Mouse (Mus musculus) megakaryocyte, embryonic 14.5 days (primary cell): ENCODE measurements around the gene Rtn2. TPM values are rescaled to one million over a fixed set of nuclear protein-coding genes. Genes with fewer than 3 reads are reported as not detected.
A peak's percentile ranks its signal among the peaks of the same experiment; 100 is the strongest.

Experiments used
- H3K27me3 ChIP-seq: replicated peaks from 2 replicates; pipeline ENCODE3; 2012; ENCODE audit warnings: inconsistent platforms
- H3K36me3 ChIP-seq: replicated peaks from 2 replicates; pipeline ENCODE3; 2012; ENCODE audit warnings: low read length, inconsistent platforms, mixed read lengths
- H3K4me1 ChIP-seq: 2 replicates; pipeline ENCODE4 v1.6.1; 2012; ENCODE audit warnings: inconsistent platforms
- H3K4me3 ChIP-seq: replicated peaks from 2 replicates; pipeline ENCODE3; 2012; ENCODE audit warnings: moderate library complexity, mild to moderate bottlenecking, inconsistent platforms
- H3K9me3 ChIP-seq: 2 replicates; pipeline ENCODE4 v1.6.1; 2012; ENCODE audit warnings: inconsistent platforms
- FLI1 ChIP-seq: IDR thresholded peaks from 2 replicates; pipeline ENCODE4 v1.6.1; 2012; ENCODE audit warnings: low read length, inconsistent platforms, mixed read lengths
- GATA1 ChIP-seq: IDR thresholded peaks from 3 replicates; pipeline ENCODE4 v1.6.1; 2012; ENCODE audit warnings: mixed read lengths, low read length, inconsistent platforms, borderline replicate concordance
- polyA plus RNA-seq: library from polyadenylated mRNA; stranded (reverse); fragments of >175 nt; gene quantifications from 2 replicates; pipeline ENCODE4 v1.2.3, GENCODE M21; 2012; ENCODE audit warnings: low replicate concordance; ENCODE audit not compliant: insufficient read depth

Rtn2 gene
- polyA plus RNA-seq, 1 experiment: 6.1 TPM

DNA sequence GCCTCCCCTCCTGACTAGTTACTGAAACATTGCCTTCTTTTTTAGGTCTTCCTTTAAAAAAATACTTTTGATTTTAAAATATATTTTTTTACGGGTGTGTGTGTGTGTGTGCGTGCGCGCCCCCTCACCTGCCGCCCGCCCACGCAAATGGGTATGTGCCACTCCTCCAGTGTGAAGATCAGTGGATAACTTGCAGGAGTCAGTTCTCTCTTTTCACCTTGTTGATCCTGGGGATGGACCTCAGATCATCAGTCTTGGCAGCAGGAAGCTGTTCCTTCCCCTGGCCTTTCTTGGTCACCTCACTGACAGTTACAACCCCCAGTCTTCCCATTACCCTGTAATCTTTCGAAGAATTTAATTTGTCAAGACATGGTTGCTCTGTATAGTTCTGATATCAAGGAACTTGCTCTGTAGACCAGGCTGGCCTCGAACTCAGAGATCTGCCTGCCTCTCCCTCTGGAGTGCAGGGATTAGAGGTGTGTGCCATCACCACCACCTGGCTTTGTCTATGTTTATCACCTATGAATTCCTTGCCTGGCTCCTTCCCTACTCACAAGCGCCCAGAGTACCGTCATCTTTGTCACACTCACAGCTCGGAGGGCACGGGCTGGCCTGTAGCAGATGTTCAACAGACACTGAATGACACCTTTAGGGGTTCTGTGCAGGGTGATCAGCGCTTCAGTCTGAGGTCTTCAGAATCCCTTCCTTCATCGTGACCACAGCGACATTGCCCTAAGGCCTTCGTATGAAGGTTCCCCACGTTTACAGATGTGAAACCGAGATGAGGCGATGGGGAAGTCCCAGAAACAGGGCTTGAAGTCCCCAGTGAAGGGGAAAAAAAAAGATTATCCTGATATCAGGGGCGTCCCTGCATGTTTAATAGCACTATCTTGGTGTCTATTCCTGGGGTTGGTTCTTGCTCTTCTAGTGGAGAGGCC is 43.1 kb downstream of the Rtn2 start:
- peaks cover 6% of the 10 kb centered on the region; the same call in 1 of the 2 replicates for H3K9me3 ChIP-seq
- TF ChIP-seq GATA1 (no peak), FLI1 (no peak)
- H3K36me3 ChIP-seq: no peaks in the 10 kb centered on the region
- H3K27me3 ChIP-seq: peaks cover 21% of the 10 kb centered on the region
- peak overlapping the region; percentile 9 for H3K4me3 ChIP-seq
- H3K4me1 ChIP-seq: peaks cover 82% of the 10 kb centered on the region

DNA sequence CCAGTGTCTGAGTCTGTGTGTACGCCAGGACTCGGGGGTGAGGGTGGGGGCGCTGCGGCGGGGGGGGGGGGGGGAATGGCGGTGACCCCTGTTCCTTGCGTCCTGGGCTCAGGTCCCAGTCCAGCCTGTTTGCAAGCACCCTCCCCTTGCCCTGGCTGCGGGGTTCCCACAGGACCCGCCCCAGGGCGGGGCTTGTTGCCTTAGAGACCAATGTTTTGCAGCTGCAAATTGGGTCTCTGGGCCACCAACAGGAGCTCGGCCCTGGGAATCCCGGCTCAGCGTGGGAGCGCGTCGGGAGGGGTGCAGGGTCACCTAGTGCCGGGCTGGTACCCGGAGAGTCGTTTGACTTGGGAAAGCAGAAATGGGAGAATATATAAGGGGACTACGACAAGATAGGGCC is 43.9 kb downstream of the Rtn2 start:
- peaks cover 6% of the 10 kb centered on the region; the same call in 1 of the 2 replicates for H3K9me3 ChIP-seq
- TF ChIP-seq FLI1: no peak
- H3K36me3 ChIP-seq: no peaks in the 10 kb centered on the region
- H3K4me3 ChIP-seq: peak overlapping the region; percentile 90
- peaks cover 21% of the 10 kb centered on the region for H3K27me3 ChIP-seq
- peaks cover 81% of the 10 kb centered on the region for H3K4me1 ChIP-seq

DNA sequence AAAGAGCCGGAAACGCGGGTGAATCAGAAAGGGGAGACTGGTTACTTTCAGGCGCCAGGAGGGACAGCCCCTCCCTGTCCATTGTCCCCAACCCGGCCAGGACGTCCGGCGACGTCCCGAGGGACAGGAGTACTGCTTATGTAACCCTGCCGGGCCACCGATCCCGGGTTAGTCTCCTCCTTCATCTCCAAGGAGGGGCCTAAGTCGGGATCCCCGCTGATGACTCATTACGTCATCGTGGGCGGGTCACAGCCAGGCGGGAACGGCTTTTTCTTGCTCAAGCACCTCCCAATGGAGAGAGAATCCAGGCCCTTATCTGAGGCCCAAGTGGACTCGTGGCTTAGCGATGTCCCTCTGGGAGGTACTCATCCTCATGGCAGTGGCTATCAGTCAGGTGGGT is 44.7 kb downstream of the Rtn2 start:
- Histone ChIP-seq H3K9me3 (peaks cover 6% of the 10 kb centered on the region; the same call in 1 of the 2 replicates), H3K4me3 (peak overlapping the region; percentile 90), H3K4me1 (peaks cover 81% of the 10 kb centered on the region), H3K36me3 (no peaks in the 10 kb centered on the region), H3K27me3 (peaks cover 21% of the 10 kb centered on the region)
- no peak for TF ChIP-seq GATA1
- TF ChIP-seq FLI1: no peak

GRCm38 (mm10) chr7:19327782-19328181 is 45.4 kb downstream of the Rtn2 start:
- H3K9me3 ChIP-seq: peaks cover 6% of the 10 kb centered on the region; the same call in 1 of the 2 replicates
- peak overlapping the region; percentile 90 for H3K4me3 ChIP-seq
- peaks cover 17% of the 10 kb centered on the region for H3K27me3 ChIP-seq
- peaks cover 82% of the 10 kb centered on the region for H3K4me1 ChIP-seq
- TF ChIP-seq GATA1: no peak
- no peak for TF ChIP-seq FLI1
- no peaks in the 10 kb centered on the region for H3K36me3 ChIP-seq

DNA sequence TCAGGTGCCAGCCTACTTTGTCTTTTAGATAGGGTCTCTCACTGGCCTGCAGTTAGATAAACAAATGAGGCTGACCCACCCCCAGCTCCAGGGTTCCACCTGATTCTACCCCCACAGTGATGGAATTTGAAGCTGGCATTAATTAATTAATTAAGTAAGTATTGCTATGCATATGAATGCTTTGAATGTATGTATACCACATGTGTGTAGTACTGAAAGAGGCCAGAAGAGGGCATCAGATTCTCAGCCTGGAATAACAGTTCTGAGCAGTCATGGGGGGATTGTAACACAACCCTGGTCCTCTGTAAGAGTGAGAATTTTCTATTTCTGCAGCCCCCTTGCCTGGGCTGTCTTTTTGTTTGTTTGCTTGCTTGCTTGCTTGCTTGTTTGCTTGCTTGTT is 46.0 kb downstream of the Rtn2 start:
- Histone ChIP-seq H3K4me1 (peaks cover 83% of the 10 kb centered on the region), H3K9me3 (peaks cover 6% of the 10 kb centered on the region; the same call in 1 of the 2 replicates), H3K36me3 (no peaks in the 10 kb centered on the region), H3K27me3 (peaks cover 17% of the 10 kb centered on the region), H3K4me3 (no peak overlapping the region)
- TF ChIP-seq FLI1 (no peak), GATA1 (no peak)

DNA sequence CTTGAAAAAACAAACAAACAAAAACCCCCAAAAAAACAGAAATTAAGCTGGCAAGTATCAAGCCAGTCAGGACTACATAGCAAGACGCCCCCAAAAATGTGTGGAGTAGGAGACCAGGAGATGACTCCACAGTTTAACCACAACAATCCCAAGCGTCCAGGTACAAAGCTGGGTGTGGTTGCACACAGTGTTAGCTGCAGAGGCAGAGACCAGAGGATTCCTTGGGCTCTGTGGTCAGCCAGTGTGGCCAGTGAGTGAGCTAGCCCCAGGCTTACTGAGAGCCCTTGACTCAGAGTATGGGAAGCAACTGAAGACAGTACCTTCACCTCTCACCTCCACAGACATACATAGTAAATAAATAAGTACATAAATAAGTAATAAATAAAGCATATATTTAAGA is 49.5 kb downstream of the Rtn2 start:
- H3K27me3 ChIP-seq: no peaks in the 10 kb centered on the region
- TF ChIP-seq GATA1 (no peak), FLI1 (no peak)

DNA sequence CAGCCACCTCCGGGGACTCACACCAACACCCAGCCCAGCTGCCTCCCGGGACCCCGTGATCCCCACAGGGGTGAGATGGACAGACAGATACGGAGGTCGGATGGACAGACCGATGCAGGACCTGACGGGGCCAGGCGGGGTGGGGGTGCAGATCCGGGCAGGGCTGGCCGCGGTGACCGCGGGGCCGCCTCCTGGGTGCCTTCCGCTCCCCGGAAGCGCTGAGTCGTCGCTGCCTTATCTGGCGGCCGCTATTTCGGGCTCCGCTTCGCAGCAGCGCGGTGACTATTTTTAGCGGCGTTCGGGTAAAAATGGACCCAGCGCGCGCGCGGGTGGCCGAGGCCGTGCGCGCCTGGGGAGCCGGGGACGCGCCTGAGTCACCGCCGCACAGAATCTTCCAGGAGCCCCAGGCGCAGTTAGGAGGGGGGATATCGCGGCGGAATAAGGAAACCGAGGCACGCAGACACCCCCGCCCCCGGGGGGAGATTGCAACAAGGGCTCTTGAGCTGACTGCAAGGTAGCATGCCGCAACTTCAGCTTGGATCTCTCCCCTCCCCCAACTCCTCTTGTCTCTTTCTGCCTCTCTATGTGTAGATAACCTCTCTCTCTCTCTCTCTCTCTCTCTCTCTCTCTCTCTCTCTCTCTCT is 50.4 kb downstream of the Rtn2 start:
- H3K4me1 ChIP-seq: peaks cover 88% of the 10 kb centered on the region
- peaks cover 17% of the 10 kb centered on the region for H3K36me3 ChIP-seq
- peak; percentile 86 for TF ChIP-seq GATA1
- 0 out of 2 replicates have a peak, but pooled peaks have one; percentile 28 for TF ChIP-seq FLI1
- peak overlapping the region; percentile 93 for H3K4me3 ChIP-seq
- H3K27me3 ChIP-seq: no peaks in the 10 kb centered on the region
- H3K9me3 ChIP-seq: peaks cover 6% of the 10 kb centered on the region; the same call in 1 of the 2 replicates

More for the DNA sequence above, 49.5 kb downstream of the Rtn2 start:
- Histone ChIP-seq H3K36me3 (peaks cover 8% of the 10 kb centered on the region), H3K9me3 (peaks cover 6% of the 10 kb centered on the region; the same call in 1 of the 2 replicates), H3K4me1 (peaks cover 88% of the 10 kb centered on the region), H3K4me3 (peak overlapping the region; percentile 72)

GRCm38 (mm10) chr7:19335583-19335982 is 53.2 kb downstream of the Rtn2 start:
- Histone ChIP-seq H3K9me3 (no peaks in the 10 kb centered on the region), H3K36me3 (peaks cover 28% of the 10 kb centered on the region), H3K4me1 (peaks cover 82% of the 10 kb centered on the region), H3K27me3 (no peaks in the 10 kb centered on the region), H3K4me3 (peak overlapping the region; percentile 89)
- TF ChIP-seq FLI1 (no peak), GATA1 (no peak)

DNA sequence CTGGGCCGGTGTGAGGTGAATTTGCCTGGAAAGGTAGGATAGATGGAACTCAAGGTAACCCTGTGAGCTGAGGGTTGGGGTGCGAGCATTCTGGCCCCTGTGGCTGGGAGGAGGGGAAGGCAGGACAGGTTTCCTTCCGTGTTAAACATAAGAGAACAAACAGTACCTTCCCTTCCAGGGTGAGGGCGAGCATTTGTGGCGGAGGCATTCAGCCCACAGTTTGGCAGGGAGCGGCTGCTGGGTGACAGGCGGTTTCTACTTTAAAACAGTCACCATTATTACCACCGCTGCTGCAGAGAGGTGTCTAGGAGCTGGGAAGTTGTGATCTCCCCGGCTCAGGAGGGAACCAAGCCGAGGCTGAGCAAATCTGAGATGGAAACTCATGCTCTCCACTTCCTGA is 54.7 kb downstream of the Rtn2 start:
- peaks cover 28% of the 10 kb centered on the region for H3K36me3 ChIP-seq
- peak overlapping the region; percentile 30 for H3K4me3 ChIP-seq
- H3K4me1 ChIP-seq: peaks cover 80% of the 10 kb centered on the region
- no peaks in the 10 kb centered on the region for H3K9me3 ChIP-seq
- TF ChIP-seq GATA1: no peak
- no peak for TF ChIP-seq FLI1
- H3K27me3 ChIP-seq: peaks cover 13% of the 10 kb centered on the region

DNA sequence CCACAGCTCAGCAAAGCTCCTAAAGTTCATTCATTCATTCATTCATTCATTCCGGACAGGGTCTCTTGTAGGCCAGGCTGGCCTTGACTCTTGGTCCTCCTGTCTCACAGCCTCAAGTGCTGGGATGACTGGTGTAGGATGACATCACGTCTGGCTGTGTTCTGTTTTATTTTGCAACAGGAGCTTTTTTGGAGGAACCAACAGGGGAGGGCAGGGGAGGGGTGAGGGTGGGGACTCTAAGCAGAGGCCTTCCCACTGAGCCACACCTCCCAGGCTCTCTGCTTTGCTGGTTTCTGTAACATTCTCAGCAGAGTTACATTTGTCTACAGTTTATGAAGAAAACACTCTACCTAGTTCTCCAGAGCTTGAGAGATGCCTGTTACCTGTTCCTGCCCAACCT is 55.6 kb downstream of the Rtn2 start:
- H3K27me3 ChIP-seq: peaks cover 17% of the 10 kb centered on the region
- H3K4me3 ChIP-seq: no peak overlapping the region
- no peak for TF ChIP-seq GATA1
- no peak for TF ChIP-seq FLI1
- H3K36me3 ChIP-seq: peaks cover 28% of the 10 kb centered on the region
- no peaks in the 10 kb centered on the region for H3K9me3 ChIP-seq
- H3K4me1 ChIP-seq: peaks cover 83% of the 10 kb centered on the region
